Mouse (Mus musculus): ENCODE data around the gene Olfr69. TPM values are rescaled to one million over a fixed set of nuclear protein-coding genes. Genes with fewer than 3 reads are reported as not detected.
"Not testable (repeated sequence)": the region's sequence is repeated elsewhere in the genome, so short reads cannot be mapped to it uniquely, and the experiment has no call there.

The Olfr69 gene
- polyA plus RNA-seq, 1 experiment from 2014 or later: not detected

- Histone ChIP-seq H3K4me2 (replicated peaks; ENCODE audit: low read depth, low read length) (no peak within 1 kb of the TSS), H3K9ac (replicated peaks; ENCODE audit: low read length) (no peak within 1 kb of the TSS), H3K4me1 (ENCODE audit: insufficient read depth, low read length) (no peaks in the 10 kb centered on the region), H3K36me3 (ENCODE audit: insufficient read depth, low read length) (no peaks in the 10 kb centered on the region), H3K27ac (ENCODE audit: low read length) (no peak within 1 kb of the TSS), H3K27me3 (ENCODE audit: insufficient read depth, low read length) (no peaks in the 10 kb centered on the region), H3K4me3 (ENCODE audit: low read length) (no peak within 1 kb of the TSS), H3K9me3 (ENCODE audit: low read length) (no peaks in the 10 kb centered on the region)
- no peak for ATAC-seq (ENCODE audit: low FRiP score, low TSS enrichment)
- 91% methylated on average over 1 of the region's 1 CpGs for WGBS
These were observed 41.3 kb downstream of the Olfr69 start, which contains the start of gene Olfr628 for GRCm38 (mm10) chr7:103730074-103730473. Gene Olfr628 (plus strand): TSS chr7:103730374.

- not testable (repeated sequence) for ATAC-seq (ENCODE audit: low FRiP score, low TSS enrichment); H3K4me3 ChIP-seq (ENCODE audit: low read length); H3K4me1 ChIP-seq (ENCODE audit: insufficient read depth, low read length); H3K9me3 ChIP-seq (ENCODE audit: low read length); H3K27ac ChIP-seq (ENCODE audit: low read length); H3K27me3 ChIP-seq (ENCODE audit: insufficient read depth, low read length); H3K9ac ChIP-seq (replicated peaks; ENCODE audit: low read length); H3K4me2 ChIP-seq (replicated peaks; ENCODE audit: low read depth, low read length); H3K36me3 ChIP-seq (ENCODE audit: insufficient read depth, low read length)
- 93% methylated on average over 1 of the region's 1 CpGs for WGBS
These were observed 55.0 kb downstream of the Olfr69 start for GRCm38 (mm10) chr7:103716398-103716797.

Other genes with a start within 250 kb of the Olfr69 start
- gene Olfr612, start 228.9 kb downstream of the Olfr69 start, polyA plus RNA-seq (2015; fragmentation: Nextera tagmentation; extraction: Ambion mirVana): not detected in 2 replicates
- not detected in 2 replicates for gene Olfr613, start 223.5 kb downstream of the Olfr69 start, polyA plus RNA-seq (2015; fragmentation: Nextera tagmentation; extraction: Ambion mirVana)
- not detected in 2 replicates for gene Olfr615, start 215.5 kb downstream of the Olfr69 start, polyA plus RNA-seq (2015; fragmentation: Nextera tagmentation; extraction: Ambion mirVana)
- not detected in 2 replicates for gene Olfr616, start 202.5 kb downstream of the Olfr69 start, polyA plus RNA-seq (2015; fragmentation: Nextera tagmentation; extraction: Ambion mirVana)
- gene Olfr617, start 198.5 kb downstream of the Olfr69 start, polyA plus RNA-seq (2015; fragmentation: Nextera tagmentation; extraction: Ambion mirVana): not detected in 2 replicates
- gene Olfr618, start 181.5 kb downstream of the Olfr69 start, polyA plus RNA-seq (2015; fragmentation: Nextera tagmentation; extraction: Ambion mirVana): not detected in 2 replicates
- gene Olfr619, start 171.0 kb downstream of the Olfr69 start, polyA plus RNA-seq (2015; fragmentation: Nextera tagmentation; extraction: Ambion mirVana): not detected in 2 replicates
- not detected in 2 replicates for gene Olfr620, start 159.1 kb downstream of the Olfr69 start, polyA plus RNA-seq (2015; fragmentation: Nextera tagmentation; extraction: Ambion mirVana)
- not detected in 2 replicates for gene Olfr622, start 128.9 kb downstream of the Olfr69 start, polyA plus RNA-seq (2015; fragmentation: Nextera tagmentation; extraction: Ambion mirVana)
- not detected in 2 replicates for gene Olfr623, start 107.9 kb downstream of the Olfr69 start, polyA plus RNA-seq (2015; fragmentation: Nextera tagmentation; extraction: Ambion mirVana)
- 0.02 and 0.04 TPM in 2 replicates for gene Olfr624, start 100.4 kb downstream of the Olfr69 start, polyA plus RNA-seq (2015; fragmentation: Nextera tagmentation; extraction: Ambion mirVana)
- gene Olfr625-ps1, start 88.9 kb downstream of the Olfr69 start, polyA plus RNA-seq (2015; fragmentation: Nextera tagmentation; extraction: Ambion mirVana): not detected in 2 replicates
- gene Olfr243, start 56.9 kb downstream of the Olfr69 start, polyA plus RNA-seq (2015; fragmentation: Nextera tagmentation; extraction: Ambion mirVana): not detected in 2 replicates
- not detected in 2 replicates for gene Olfr628, start 41.2 kb downstream of the Olfr69 start, polyA plus RNA-seq (2015; fragmentation: Nextera tagmentation; extraction: Ambion mirVana)
- not detected in 2 replicates for gene Olfr629, start 26.7 kb downstream of the Olfr69 start, polyA plus RNA-seq (2015; fragmentation: Nextera tagmentation; extraction: Ambion mirVana)
- gene Olfr630, start 14.3 kb downstream of the Olfr69 start, polyA plus RNA-seq (2015; fragmentation: Nextera tagmentation; extraction: Ambion mirVana): not detected in 2 replicates
- gene Olfr68, start 8.1 kb upstream of the Olfr69 start, polyA plus RNA-seq (2015; fragmentation: Nextera tagmentation; extraction: Ambion mirVana): not detected in 2 replicates
- not detected in 2 replicates for gene Olfr67, start 20.2 kb upstream of the Olfr69 start, polyA plus RNA-seq (2015; fragmentation: Nextera tagmentation; extraction: Ambion mirVana)
- gene Hbb-bt, start 42.4 kb upstream of the Olfr69 start, polyA plus RNA-seq (2015; fragmentation: Nextera tagmentation; extraction: Ambion mirVana): 2,178 and 2,179 TPM in 2 replicates
- 7,235 and 7,674 TPM in 2 replicates for gene Hbb-bs, start 56.5 kb upstream of the Olfr69 start, polyA plus RNA-seq (2015; fragmentation: Nextera tagmentation; extraction: Ambion mirVana)
- gene Hbb-bh2, start 68.9 kb upstream of the Olfr69 start, polyA plus RNA-seq (2015; fragmentation: Nextera tagmentation; extraction: Ambion mirVana): not detected in 2 replicates
- gene Hbb-bh1, start 71.6 kb upstream of the Olfr69 start, polyA plus RNA-seq (2015; fragmentation: Nextera tagmentation; extraction: Ambion mirVana): 0.92 and 1.9 TPM in 2 replicates
- 50.5 and 57.1 TPM in 2 replicates for gene Hbb-y, start 81.6 kb upstream of the Olfr69 start, polyA plus RNA-seq (2015; fragmentation: Nextera tagmentation; extraction: Ambion mirVana)
- not detected in 2 replicates for gene Olfr66, start 114.7 kb upstream of the Olfr69 start, polyA plus RNA-seq (2015; fragmentation: Nextera tagmentation; extraction: Ambion mirVana)
- gene Olfr64, start 122.9 kb upstream of the Olfr69 start, polyA plus RNA-seq (2015; fragmentation: Nextera tagmentation; extraction: Ambion mirVana): not detected in 2 replicates
- not detected in 2 replicates for gene Olfr65, start 131.9 kb upstream of the Olfr69 start, polyA plus RNA-seq (2015; fragmentation: Nextera tagmentation; extraction: Ambion mirVana)
- gene Olfr631, start 157.2 kb upstream of the Olfr69 start, polyA plus RNA-seq (2015; fragmentation: Nextera tagmentation; extraction: Ambion mirVana): not detected in 2 replicates
- gene Olfr632, start 162.8 kb upstream of the Olfr69 start, polyA plus RNA-seq (2015; fragmentation: Nextera tagmentation; extraction: Ambion mirVana): not detected in 2 replicates
- gene Olfr633, start 172.8 kb upstream of the Olfr69 start, polyA plus RNA-seq (2015; fragmentation: Nextera tagmentation; extraction: Ambion mirVana): not detected in 2 replicates
- 0.01 TPM in 2 replicates for gene Olfr635, start 199.6 kb upstream of the Olfr69 start, polyA plus RNA-seq (2015; fragmentation: Nextera tagmentation; extraction: Ambion mirVana)
- gene Olfr638, start 227.2 kb upstream of the Olfr69 start, polyA plus RNA-seq (2015; fragmentation: Nextera tagmentation; extraction: Ambion mirVana): not detected in 2 replicates
- gene Olfr639, start 245.7 kb upstream of the Olfr69 start, polyA plus RNA-seq (2015; fragmentation: Nextera tagmentation; extraction: Ambion mirVana): not detected in 2 replicates

Data from kidney, embryonic 16.5 days (tissue).